Mouse (Mus musculus): ENCODE measurements around the gene Rtl3. TPM values are rescaled to one million over a fixed set of nuclear protein-coding genes. Genes with fewer than 3 reads are reported as not detected.

Rtl3 gene
- polyA plus RNA-seq, 1 experiment from 2014 or later, result 2.5 TPM

DNA sequence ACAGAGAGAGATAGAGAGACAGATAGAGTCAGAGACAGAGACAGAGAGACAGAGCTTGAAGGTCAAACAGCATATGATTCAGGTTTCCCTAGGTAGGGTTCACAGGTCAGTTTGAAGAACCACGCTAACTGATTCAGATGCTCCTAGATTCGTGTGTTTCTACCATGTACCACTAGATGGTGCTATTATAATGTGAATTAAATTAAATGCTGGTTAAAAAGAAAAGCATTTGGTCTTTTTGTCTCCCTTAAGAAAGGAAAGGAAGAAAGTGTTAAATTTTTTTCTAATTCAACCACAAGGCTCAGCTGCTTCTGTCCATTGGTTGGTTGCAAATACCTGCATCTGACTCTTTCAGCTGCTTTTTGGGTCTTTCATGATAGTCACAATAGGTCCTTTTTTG lies 45.8 kb downstream of the Rtl3 start:
- H3K27ac ChIP-seq (ENCODE audit: low read depth, low read length), result no peak overlapping the region
- H3K4me3 ChIP-seq (ENCODE audit: low read depth, low read length), result no peak overlapping the region
- ATAC-seq (ENCODE audit: low FRiP score) (no peak), DNase-seq (ENCODE audit: low spot score, missing footprints) (peak; percentile 86)
- H3K27me3 ChIP-seq (ENCODE audit: control insufficient read depth, insufficient read depth, low read length), result no peaks in the 10 kb centered on the region
- 9% methylated on average over 2 of the region's 2 CpGs for WGBS
- no peaks in the 10 kb centered on the region for H3K9me3 ChIP-seq (ENCODE audit: control insufficient read depth, low read length)
- no peak overlapping the region for H3K4me2 ChIP-seq
- no peaks in the 10 kb centered on the region for H3K36me3 ChIP-seq (ENCODE audit: control insufficient read depth, insufficient read depth, low read length)
- H3K9ac ChIP-seq (ENCODE audit: low read length), result no peak overlapping the region
- H3K4me1 ChIP-seq (ENCODE audit: control insufficient read depth, insufficient read depth, low read length), result no peaks in the 10 kb centered on the region

Other genes starting within 250 kb of the Rtl3 start
- 0.41 and 1.7 TPM in 2 replicates for gene Cysltr1, start 237.0 kb downstream of the Rtl3 start, polyA plus RNA-seq (2014; fragmentation: Nextera tagmentation; extraction: Ambion mirVana)
- 21.2 and 22.4 TPM in 2 replicates for gene Lpar4, start 80.0 kb upstream of the Rtl3 start, polyA plus RNA-seq (2014; fragmentation: Nextera tagmentation; extraction: Ambion mirVana)
- not detected in 2 replicates for gene P2ry10, start 247.8 kb upstream of the Rtl3 start, polyA plus RNA-seq (2014; fragmentation: Nextera tagmentation; extraction: Ambion mirVana)